Mouse (Mus musculus): ENCODE data around the gene Fgf23. TPM values are rescaled to one million over a fixed set of nuclear protein-coding genes. Genes with fewer than 3 reads are reported as not detected.
A peak's percentile ranks its signal among the peaks of the same experiment; 100 is the strongest.

Gene Fgf23
- polyA plus RNA-seq, 1 experiment: not detected

GRCm38 (mm10) chr6:127108368-127109060 is 35.8 kb downstream of the Fgf23 start:
- Histone ChIP-seq H3K4me1 (ENCODE audit: control insufficient read depth, insufficient read depth, low read length) (peaks cover 2% of the 10 kb centered on the region; the same call in 1 of the 2 replicates), H3K4me3 (ENCODE audit: insufficient read depth, low read length) (peak overlapping the region; percentile 66), H3K27ac (ENCODE audit: insufficient read depth, low read length) (no peak overlapping the region)
- no peak for TF ChIP-seq POLR2A (IDR thresholded peaks at IDR 0.05; ENCODE audit: low read depth, low read length)

- Histone ChIP-seq H3K27ac (ENCODE audit: insufficient read depth, low read length) (no peak within 1 kb of the TSS), H3K4me3 (ENCODE audit: insufficient read depth, low read length) (peak within 1 kb of the TSS; percentile 66), H3K4me1 (ENCODE audit: control insufficient read depth, insufficient read depth, low read length) (peaks cover 2% of the 10 kb centered on the region; the same call in 1 of the 2 replicates)
- TF ChIP-seq CTCF (IDR thresholded peaks at IDR 0.05; ENCODE audit: borderline replicate concordance, insufficient read depth, low read length): no peak
- peak; percentile 99 for TF ChIP-seq POLR2A (IDR thresholded peaks at IDR 0.05; ENCODE audit: low read depth, low read length)
Measured at GRCm38 (mm10) chr6:127109402-127109930, 36.8 kb downstream of the Fgf23 start, which contains the start of gene Tigar. TSS of gene Tigar (minus strand) at chr6:127109557.

- no peak overlapping the region for H3K27ac ChIP-seq (ENCODE audit: insufficient read depth, low read length)
- no peaks in the 10 kb centered on the region for H3K4me1 ChIP-seq (ENCODE audit: control insufficient read depth, insufficient read depth, low read length)
- no peak overlapping the region for H3K4me3 ChIP-seq (ENCODE audit: insufficient read depth, low read length)
- TF ChIP-seq POLR2A (IDR thresholded peaks at IDR 0.05; ENCODE audit: low read depth, low read length): no peak
- no peak for TF ChIP-seq CTCF (IDR thresholded peaks at IDR 0.05; ENCODE audit: borderline replicate concordance, insufficient read depth, low read length)
Measured at GRCm38 (mm10) chr6:127114753-127115456, 42.2 kb downstream of the Fgf23 start.

GRCm38 (mm10) chr6:127122221-127122806 is 49.6 kb downstream of the Fgf23 start:
- TF ChIP-seq CTCF (IDR thresholded peaks at IDR 0.05; ENCODE audit: borderline replicate concordance, insufficient read depth, low read length) (no peak), POLR2A (IDR thresholded peaks at IDR 0.05; ENCODE audit: low read depth, low read length) (no peak)
- Histone ChIP-seq H3K4me1 (ENCODE audit: control insufficient read depth, insufficient read depth, low read length) (no peaks in the 10 kb centered on the region), H3K27ac (ENCODE audit: insufficient read depth, low read length) (no peak overlapping the region), H3K4me3 (ENCODE audit: insufficient read depth, low read length) (no peak overlapping the region)

GRCm38 (mm10) chr6:127122996-127123395 is 50.3 kb downstream of the Fgf23 start:
- no peak overlapping the region for H3K27ac ChIP-seq (ENCODE audit: insufficient read depth, low read length)
- no peak for TF ChIP-seq POLR2A (IDR thresholded peaks at IDR 0.05; ENCODE audit: low read depth, low read length)
- TF ChIP-seq CTCF (IDR thresholded peaks at IDR 0.05; ENCODE audit: borderline replicate concordance, insufficient read depth, low read length): no peak
- H3K4me1 ChIP-seq (ENCODE audit: control insufficient read depth, insufficient read depth, low read length): no peaks in the 10 kb centered on the region
- H3K4me3 ChIP-seq (ENCODE audit: insufficient read depth, low read length): no peak overlapping the region

GRCm38 (mm10) chr6:127123506-127123905 is 50.8 kb downstream of the Fgf23 start:
- no peak overlapping the region for H3K27ac ChIP-seq (ENCODE audit: insufficient read depth, low read length)

GRCm38 (mm10) chr6:127129659-127130058 is 57.0 kb downstream of the Fgf23 start:
- peaks cover 13% of the 10 kb centered on the region for H3K4me1 ChIP-seq (ENCODE audit: control insufficient read depth, insufficient read depth, low read length)
- H3K4me3 ChIP-seq (ENCODE audit: insufficient read depth, low read length): no peak overlapping the region
- H3K27ac ChIP-seq (ENCODE audit: insufficient read depth, low read length): no peak overlapping the region
- no peak for TF ChIP-seq CTCF (IDR thresholded peaks at IDR 0.05; ENCODE audit: borderline replicate concordance, insufficient read depth, low read length)
- no peak for TF ChIP-seq POLR2A (IDR thresholded peaks at IDR 0.05; ENCODE audit: low read depth, low read length)

More at GRCm38 (mm10) chr6:127123506-127123905, 50.8 kb downstream of the Fgf23 start:
- TF ChIP-seq POLR2A (IDR thresholded peaks at IDR 0.05; ENCODE audit: low read depth, low read length): no peak
- TF ChIP-seq CTCF (IDR thresholded peaks at IDR 0.05; ENCODE audit: borderline replicate concordance, insufficient read depth, low read length): no peak
- Histone ChIP-seq H3K4me1 (ENCODE audit: control insufficient read depth, insufficient read depth, low read length) (no peaks in the 10 kb centered on the region), H3K4me3 (ENCODE audit: insufficient read depth, low read length) (no peak overlapping the region)

GRCm38 (mm10) chr6:127130377-127130776 is 57.7 kb downstream of the Fgf23 start:
- TF ChIP-seq CTCF (IDR thresholded peaks at IDR 0.05; ENCODE audit: borderline replicate concordance, insufficient read depth, low read length): no peak
- no peak for TF ChIP-seq POLR2A (IDR thresholded peaks at IDR 0.05; ENCODE audit: low read depth, low read length)
- H3K4me3 ChIP-seq (ENCODE audit: insufficient read depth, low read length): no peak overlapping the region
- H3K27ac ChIP-seq (ENCODE audit: insufficient read depth, low read length): no peak overlapping the region
- H3K4me1 ChIP-seq (ENCODE audit: control insufficient read depth, insufficient read depth, low read length): peaks cover 13% of the 10 kb centered on the region

Other genes starting within 250 kb of the Fgf23 start
- 81.9 and 85.4 TPM in 2 replicates for gene Ndufa9, start 223.8 kb upstream of the Fgf23 start, polyA plus RNA-seq (2011; ENCODE audit: insufficient read length, low read depth, missing spikeins)
- not detected in 2 replicates for gene Akap3, start 219.8 kb upstream of the Fgf23 start, polyA plus RNA-seq (2011; ENCODE audit: insufficient read length, low read depth, missing spikeins)
- gene Dyrk4, start 151.1 kb upstream of the Fgf23 start, polyA plus RNA-seq (2011; ENCODE audit: insufficient read length, low read depth, missing spikeins): 0.23 TPM in 1 of 2 replicates, not detected in the other
- 18.5 and 30.1 TPM in 2 replicates for gene Rad51ap1, start 133.3 kb upstream of the Fgf23 start, polyA plus RNA-seq (2011; ENCODE audit: insufficient read length, low read depth, missing spikeins)
- 22.2 and 26.7 TPM in 2 replicates for gene D6Wsu163e, start 132.9 kb upstream of the Fgf23 start, polyA plus RNA-seq (2011; ENCODE audit: insufficient read length, low read depth, missing spikeins)
- gene Fgf6, start 57.3 kb upstream of the Fgf23 start, polyA plus RNA-seq (2011; ENCODE audit: insufficient read length, low read depth, missing spikeins): not detected in 2 replicates
- 8.1 and 8.6 TPM in 2 replicates for gene Tigar, start 36.7 kb downstream of the Fgf23 start, polyA plus RNA-seq (2011; ENCODE audit: insufficient read length, low read depth, missing spikeins)
- 2,159 and 2,298 TPM in 2 replicates for gene Ccnd2, start 79.3 kb downstream of the Fgf23 start, polyA plus RNA-seq (2011; ENCODE audit: insufficient read length, low read depth, missing spikeins)